Mouse (Mus musculus): ENCODE results near the gene B3gnt8.

GRCm38 (mm10) chr7:25680514-25681258 is 54.2 kb downstream of the B3gnt8 start, which contains the start of gene B9d2:
- TF ChIP-seq EP300 (IDR thresholded peaks at IDR 0.05; ENCODE audit: low read depth) (peak; percentile 51; the same call in 1 of the 2 replicates), CTCF (IDR thresholded peaks at IDR 0.05; ENCODE audit: low read depth) (no peak)

Data from heart, postnatal 0 days (tissue).